Mouse (Mus musculus) spleen, postnatal 4 days (tissue): ENCODE measurements around the gene Pcdh7.
"Not testable (repeated sequence)": the region's sequence is repeated elsewhere in the genome, so short reads cannot be mapped to it uniquely, and the experiment has no call there.

ENCODE experiments used
- DNase-seq, 2 experiments: peaks; one replicate each; pipeline ENCODE4 v3.0.0; 2022; ENCODE audit warnings: low spot score in 2 of 2

Pcdh7 gene

GRCm38 (mm10) chr5:57717906-57718875, at the start of gene Pcdh7:
Pcdh7 (plus strand) TSS chr5:57717967.
- peak; percentile 23 to 71 for DNase-seq

- DNase-seq = not testable (repeated sequence)
Observed at GRCm38 (mm10) chr5:57676970-57677369, 40.8 kb upstream of the Pcdh7 start.

GRCm38 (mm10) chr5:57708396-57708795, 9.4 kb upstream of the Pcdh7 start:
- DNase-seq = no peak

GRCm38 (mm10) chr5:57713980-57714379, 3.8 kb upstream of the Pcdh7 start:
- DNase-seq = no peak

GRCm38 (mm10) chr5:57714621-57715523, 2.9 kb upstream of the Pcdh7 start:
- peak; percentile 26 to 69 for DNase-seq

- peak; percentile 63 to 78 for DNase-seq
Observed at GRCm38 (mm10) chr5:57715524-57716400, 2.0 kb upstream of the Pcdh7 start.

GRCm38 (mm10) chr5:57716421-57717237, 1.1 kb upstream of the Pcdh7 start:
- DNase-seq = peak in 1 of 2 experiments; percentile 14

- DNase-seq = peak; percentile 48 to 74
Observed at GRCm38 (mm10) chr5:57717238-57717905, 395 bp upstream of the Pcdh7 start.

GRCm38 (mm10) chr5:57718876-57719593, 1.3 kb downstream of the Pcdh7 start:
- peak; percentile 24 to 76 for DNase-seq

GRCm38 (mm10) chr5:57719594-57720185, 1.9 kb downstream of the Pcdh7 start:
- DNase-seq = peak in 1 of 2 experiments; percentile 44

GRCm38 (mm10) chr5:57720206-57720880, 2.6 kb downstream of the Pcdh7 start:
- DNase-seq = peak in 1 of 2 experiments; percentile 11

GRCm38 (mm10) chr5:57721148-57721712, 3.5 kb downstream of the Pcdh7 start:
- DNase-seq = no peak

GRCm38 (mm10) chr5:57721927-57722326, 4.2 kb downstream of the Pcdh7 start:
- DNase-seq = no peak

GRCm38 (mm10) chr5:57733451-57733850, 15.7 kb downstream of the Pcdh7 start:
- no peak for DNase-seq

GRCm38 (mm10) chr5:57735723-57736122, 18.0 kb downstream of the Pcdh7 start:
- DNase-seq = no peak

GRCm38 (mm10) chr5:57742924-57743323, 25.2 kb downstream of the Pcdh7 start:
- DNase-seq = no peak

GRCm38 (mm10) chr5:57743956-57744661, 26.3 kb downstream of the Pcdh7 start:
- DNase-seq = no peak
